Mouse (Mus musculus) cerebellum, postnatal 4 days (tissue): ENCODE measurements around the gene Ctdsp2.
A peak's percentile ranks its signal among the peaks of the same experiment; 100 is the strongest.

Source experiments
- DNase-seq, 2 experiments: peaks; one replicate each; pipeline ENCODE4 v3.0.0; 2022; ENCODE audit warnings: low spot score in 2 of 2, mixed read lengths in 1 of 2

Ctdsp2 gene

DNA sequence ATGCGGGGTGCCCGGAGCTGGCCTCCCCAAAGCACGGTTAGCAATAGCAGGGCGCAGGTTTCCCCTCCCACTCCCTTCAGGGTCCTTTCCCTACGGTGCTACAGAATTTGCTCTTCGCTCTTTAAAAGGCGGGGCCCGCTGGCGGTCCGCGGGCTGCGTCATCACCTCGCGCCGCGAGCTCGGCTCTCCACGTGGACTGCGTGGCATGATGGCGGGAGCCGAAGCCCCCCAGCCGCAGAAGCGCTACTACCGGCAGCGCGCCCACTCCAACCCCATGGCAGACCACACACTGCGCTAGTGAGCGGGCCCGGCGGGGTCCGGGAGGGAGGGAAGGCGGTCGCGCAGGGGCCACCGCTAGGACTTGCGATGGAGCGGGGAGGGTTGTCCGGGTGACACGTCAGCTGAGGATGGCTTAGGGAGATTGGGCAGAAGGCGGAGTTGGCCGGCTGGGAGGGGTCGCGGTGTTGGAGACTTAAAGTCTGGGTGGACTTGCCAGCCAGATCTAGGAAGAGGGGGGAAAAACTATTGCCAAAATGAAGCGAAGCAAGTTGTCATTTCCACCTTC, 63.3 kb downstream of the Ctdsp2 start:
- peak; percentile 81 to 92 for DNase-seq

DNA sequence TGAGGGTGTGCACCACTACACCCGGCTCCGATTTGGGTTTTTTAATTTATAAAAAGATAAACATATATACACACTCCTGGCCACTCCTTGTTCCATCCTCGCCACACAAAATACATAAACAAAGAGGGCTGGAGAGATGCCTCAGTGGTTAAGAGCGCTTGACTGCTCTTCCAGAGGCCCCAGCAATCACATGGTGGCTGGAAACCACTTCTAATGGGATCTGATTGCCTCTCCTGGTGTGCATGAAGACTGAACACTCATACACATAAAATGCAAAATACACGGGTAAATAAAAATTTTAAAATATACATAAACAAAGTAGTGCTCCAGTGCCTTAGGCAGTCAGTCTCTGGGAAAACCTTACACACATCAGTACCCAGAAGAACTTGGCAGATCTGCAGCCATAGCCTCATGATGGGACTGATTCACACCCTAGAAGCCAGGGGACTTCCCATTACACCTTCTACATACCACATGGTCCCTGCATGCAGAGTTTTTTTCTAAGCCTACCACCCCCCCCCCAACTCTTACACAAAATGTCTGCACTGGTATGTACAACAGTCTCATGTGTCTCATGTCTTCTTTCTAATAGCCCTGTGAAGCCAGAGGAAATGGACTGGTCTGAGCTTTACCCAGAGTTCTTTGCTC, 64.1 kb downstream of the Ctdsp2 start:
- DNase-seq = no peak

DNA sequence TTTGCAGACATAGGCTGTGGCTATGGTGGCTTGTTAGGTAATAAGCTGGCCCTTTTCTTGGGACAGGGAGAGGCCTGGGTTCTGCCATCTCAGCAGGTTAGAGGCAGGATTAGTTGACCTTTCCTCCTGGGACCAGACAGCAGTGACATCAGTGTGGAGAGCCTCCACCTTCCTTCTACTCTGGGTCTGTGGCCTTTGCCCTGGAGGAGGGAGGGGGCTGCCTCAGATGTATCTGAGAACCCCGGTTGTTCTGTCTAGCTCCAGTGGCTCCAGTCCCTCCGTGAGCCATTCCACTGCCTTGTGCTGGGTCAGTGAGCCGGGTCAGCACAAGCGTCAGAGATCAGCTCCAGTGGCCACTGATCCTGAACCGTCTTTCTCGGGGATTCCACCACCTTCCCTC, 64.7 kb downstream of the Ctdsp2 start:
- no peak for DNase-seq

DNA sequence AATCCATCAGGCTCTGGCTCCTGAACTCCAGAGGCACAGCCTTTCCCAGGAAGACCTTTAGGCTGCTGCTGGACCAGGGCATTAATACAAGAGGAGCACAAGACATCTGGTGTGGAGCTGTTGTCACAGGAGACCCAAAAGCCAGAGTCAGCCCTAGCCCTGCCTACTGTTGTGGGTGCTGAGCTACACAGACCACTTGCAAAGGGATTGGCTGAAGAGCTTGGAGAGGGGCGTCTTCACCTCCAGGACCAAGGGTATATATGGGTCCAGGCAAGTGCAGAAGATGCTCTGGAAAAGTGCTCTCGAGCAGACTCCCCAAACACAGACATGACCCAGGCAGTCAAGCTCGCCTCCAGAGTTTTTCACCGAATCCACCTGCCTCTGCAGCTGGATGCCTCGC, 69.4 kb downstream of the Ctdsp2 start, which contains the start of gene Cyp27b1:
Gene Cyp27b1, plus strand, starts transcription at position 297 of the 400 bp plus-strand sequence.
- no peak for DNase-seq

DNA sequence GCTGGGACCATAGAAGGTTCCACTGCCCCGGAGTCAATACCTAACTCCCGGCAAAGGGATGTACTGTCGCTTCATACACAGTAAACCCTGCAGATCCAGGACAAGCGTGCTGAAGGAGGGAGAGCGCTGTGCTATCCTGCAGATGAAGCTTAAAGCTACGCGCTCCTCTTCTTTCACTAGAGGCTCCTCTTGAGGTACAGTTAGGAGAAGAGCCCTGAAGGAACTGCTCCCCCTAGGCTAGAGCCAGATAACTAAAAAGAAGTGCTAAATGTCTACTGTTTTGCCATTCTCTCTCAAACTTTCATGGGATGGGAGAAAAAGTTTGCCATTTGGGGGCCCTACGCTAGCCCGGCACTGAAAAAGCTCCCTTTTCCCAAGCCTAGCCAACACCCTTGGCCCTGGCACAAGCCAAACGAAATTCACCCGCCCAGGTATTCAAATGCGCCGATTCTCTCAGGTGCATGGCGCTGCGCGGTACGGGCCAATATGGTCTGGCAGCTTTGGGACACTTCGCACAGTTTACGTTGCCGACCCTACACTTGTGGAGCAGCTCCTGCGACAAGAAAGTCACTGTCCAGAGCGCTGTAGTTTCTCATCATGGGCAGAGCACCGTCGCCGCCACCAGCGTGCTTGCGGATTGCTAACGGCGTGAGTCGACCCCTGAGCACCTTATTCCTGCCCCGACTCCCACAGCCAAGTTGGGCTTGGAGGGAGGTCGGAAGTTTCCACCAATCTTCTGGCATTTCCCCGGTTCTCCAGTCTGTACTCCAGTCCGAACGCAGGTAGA, 70.3 kb downstream of the Ctdsp2 start:
- DNase-seq = no peak
